Mouse (Mus musculus) v-Abl transformed pro-B cells (cell line): ENCODE measurements around the gene Vps13a.

Source experiments
- in situ Hi-C, 2 experiments: fragments of 400-800 bp; cut with MboI; formaldehyde crosslinking; loops; one replicate each; pipeline ENCODE4 v1.15.1; 2025; ENCODE audit not compliant: unreplicated experiment in 2 of 2

Vps13a gene

DNA sequence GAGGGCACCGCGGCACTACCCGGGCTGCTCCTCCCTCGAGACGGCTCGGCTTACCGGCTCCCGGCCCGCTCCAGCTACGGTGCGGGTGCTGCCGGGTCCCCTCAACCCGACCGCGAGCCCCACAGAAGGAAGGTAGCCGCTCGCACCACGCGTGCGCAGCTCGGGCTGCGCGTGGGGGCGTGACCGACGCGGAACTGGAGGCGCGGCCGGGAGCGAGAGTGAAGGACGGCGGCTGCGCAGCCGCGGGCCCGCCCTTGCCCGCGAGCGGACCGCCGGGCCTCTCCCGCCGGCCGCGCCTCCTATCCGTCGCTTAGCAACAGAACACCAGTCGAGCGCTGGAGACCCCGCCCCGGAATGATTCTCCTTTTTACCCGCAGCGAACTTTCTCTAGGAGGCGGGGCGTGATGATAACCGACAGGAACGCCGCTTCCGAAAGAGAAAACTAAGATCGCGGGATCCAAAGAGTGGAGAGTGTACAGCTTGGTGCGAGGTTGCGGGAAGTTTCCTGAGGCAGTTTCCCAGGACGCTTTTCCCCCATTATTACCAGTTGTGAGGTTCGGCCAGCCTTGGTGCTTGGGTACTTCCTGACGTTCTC, at the start of gene Vps13a:
Gene Vps13a, minus strand, starts transcription at position 144 of the 595 bp plus-strand sequence.
- in situ Hi-C loops: loop anchor here (10.0 to 25.0 kb wide), 7 partner anchors 196 to 1906 kb away; partner anchors contain the start of gene Rfk (in 2 of the 2)

- in situ Hi-C loops: no loop called here
Measured at GRCm38 (mm10) chr19:16827657-16828056, 46.9 kb upstream of the Vps13a start.

GRCm38 (mm10) chr19:16825228-16825627, 44.5 kb upstream of the Vps13a start:
- in situ Hi-C loops: no loop called here

DNA sequence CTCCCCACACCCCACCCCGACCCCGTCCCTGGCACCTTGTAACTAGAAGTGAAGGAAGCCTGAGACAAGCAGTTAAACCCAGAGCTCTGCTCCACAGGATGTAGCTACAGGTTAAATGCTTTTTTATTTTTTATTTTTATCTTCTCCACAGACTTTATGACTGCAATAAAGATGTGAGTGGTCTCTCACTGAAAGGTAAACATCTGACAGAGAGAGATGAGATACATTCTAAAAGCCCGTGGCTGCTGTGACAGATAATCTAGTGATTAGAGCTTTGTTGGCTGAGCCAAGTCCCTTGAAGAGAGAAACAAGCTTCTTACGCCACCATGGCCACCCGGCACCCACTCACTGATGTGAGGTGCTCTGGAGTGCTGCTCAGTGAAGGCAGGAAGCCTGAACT, 34.1 kb upstream of the Vps13a start:
- in situ Hi-C loops: loop anchor here (25.0 kb wide), 2 partner anchors 172 to 1722 kb away; no protein-coding TSS in a partner anchor

GRCm38 (mm10) chr19:16813306-16813705, 32.6 kb upstream of the Vps13a start:
- in situ Hi-C loops: loop anchor here (25.0 kb wide), 2 partner anchors 174 to 1724 kb away; no protein-coding TSS in a partner anchor

- in situ Hi-C loops: loop anchor here (25.0 kb wide), 2 partner anchors 175 to 1725 kb away; no protein-coding TSS in a partner anchor
Measured at GRCm38 (mm10) chr19:16812072-16812608, 31.4 kb upstream of the Vps13a start.

DNA sequence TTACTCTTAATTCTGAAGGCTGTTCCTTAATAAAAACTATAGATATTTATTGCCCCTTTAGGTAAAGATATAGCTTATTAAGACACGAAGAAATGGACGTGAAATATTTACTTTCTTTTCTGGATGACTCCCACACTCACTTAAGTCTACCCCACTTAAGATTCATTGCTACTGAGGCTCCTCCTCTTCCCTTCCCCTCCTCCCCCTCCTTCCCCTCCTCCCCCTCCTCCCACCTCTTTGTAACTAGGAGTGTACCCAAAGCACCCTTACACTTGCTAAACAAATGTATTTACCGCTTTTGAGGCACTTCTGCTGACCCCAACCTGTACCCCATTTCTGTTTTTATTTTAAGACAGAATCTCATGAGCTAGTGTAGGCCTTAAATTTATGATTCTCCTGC, 24.4 kb upstream of the Vps13a start:
- in situ Hi-C loops: loop anchor here (25.0 kb wide), 2 partner anchors 182 to 1732 kb away; no protein-coding TSS in a partner anchor

- in situ Hi-C loops: loop anchor here (5.0 to 25.0 kb wide), 3 partner anchors 183 to 1733 kb away; no protein-coding TSS in a partner anchor
Measured at GRCm38 (mm10) chr19:16804578-16804977, 23.8 kb upstream of the Vps13a start.

- in situ Hi-C loops: loop anchor here (5.0 to 25.0 kb wide), 3 partner anchors 185 to 1735 kb away; no protein-coding TSS in a partner anchor
Measured at GRCm38 (mm10) chr19:16802707-16803106, 22.0 kb upstream of the Vps13a start.

GRCm38 (mm10) chr19:16802123-16802522, 21.4 kb upstream of the Vps13a start:
- in situ Hi-C loops: loop anchor here (5.0 to 25.0 kb wide), 3 partner anchors 185 to 1735 kb away; no protein-coding TSS in a partner anchor

GRCm38 (mm10) chr19:16797923-16798322, 17.2 kb upstream of the Vps13a start:
- in situ Hi-C loops: loop anchor here (25.0 kb wide), 2 partner anchors 589 to 1889 kb away; partner anchors contain the start of gene Rfk (in 1 of the 2)

DNA sequence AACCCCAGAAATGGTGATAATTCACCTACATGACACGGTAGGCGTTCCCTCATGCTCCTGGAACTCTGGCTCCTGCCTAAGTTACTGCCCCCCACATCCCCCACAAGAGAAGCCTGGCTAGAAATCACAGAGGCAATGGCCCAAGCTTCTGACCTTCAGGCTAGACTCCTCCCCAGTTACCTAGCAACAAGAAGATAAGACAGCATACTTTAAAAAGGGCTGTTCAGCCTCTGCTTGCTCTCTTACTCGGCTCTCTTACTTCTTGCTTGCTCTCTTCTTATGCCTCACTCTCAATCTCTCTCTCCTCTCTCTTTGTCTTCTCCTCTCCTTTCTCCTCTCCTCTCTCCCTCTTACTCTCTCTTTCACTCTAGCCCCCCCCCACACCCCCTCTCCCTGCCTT, 13.8 kb upstream of the Vps13a start:
- in situ Hi-C loops: loop anchor here (25.0 kb wide), 2 partner anchors 593 to 1893 kb away; partner anchors contain the start of gene Rfk (in 1 of the 2)

DNA sequence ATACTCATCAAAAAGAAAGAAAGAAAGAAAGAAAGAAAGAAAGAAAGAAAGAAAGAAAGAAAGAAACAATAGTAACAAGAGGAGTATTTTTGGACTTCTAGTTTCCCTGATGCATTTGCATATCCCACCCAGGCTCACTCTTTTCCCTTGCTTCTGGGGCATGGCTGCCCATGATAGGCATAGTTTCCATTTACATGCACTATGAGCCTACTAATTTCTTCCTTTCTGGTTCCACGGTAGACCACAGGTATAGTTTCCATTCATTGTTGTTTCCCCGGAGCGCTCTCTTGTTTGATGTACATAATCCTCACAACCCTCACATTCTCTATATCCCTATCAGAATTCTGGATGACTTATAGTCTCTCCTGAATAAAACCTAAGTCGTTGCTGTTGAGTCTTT, 9.2 kb upstream of the Vps13a start:
- in situ Hi-C loops: loop anchor here (5.0 to 25.0 kb wide), 11 partner anchors 203 to 1897 kb away; partner anchors contain the start of gene Rfk (in 2 of the 2)

- in situ Hi-C loops: loop anchor here (5.0 to 25.0 kb wide), 11 partner anchors 198 to 1902 kb away; partner anchors contain the start of gene Rfk (in 2 of the 2)
Measured at GRCm38 (mm10) chr19:16784879-16785278, 4.1 kb upstream of the Vps13a start.

GRCm38 (mm10) chr19:16781406-16782019, 780 bp upstream of the Vps13a start:
- in situ Hi-C loops: loop anchor here (10.0 to 25.0 kb wide), 7 partner anchors 197 to 1906 kb away; partner anchors contain the start of gene Rfk (in 2 of the 2)

DNA sequence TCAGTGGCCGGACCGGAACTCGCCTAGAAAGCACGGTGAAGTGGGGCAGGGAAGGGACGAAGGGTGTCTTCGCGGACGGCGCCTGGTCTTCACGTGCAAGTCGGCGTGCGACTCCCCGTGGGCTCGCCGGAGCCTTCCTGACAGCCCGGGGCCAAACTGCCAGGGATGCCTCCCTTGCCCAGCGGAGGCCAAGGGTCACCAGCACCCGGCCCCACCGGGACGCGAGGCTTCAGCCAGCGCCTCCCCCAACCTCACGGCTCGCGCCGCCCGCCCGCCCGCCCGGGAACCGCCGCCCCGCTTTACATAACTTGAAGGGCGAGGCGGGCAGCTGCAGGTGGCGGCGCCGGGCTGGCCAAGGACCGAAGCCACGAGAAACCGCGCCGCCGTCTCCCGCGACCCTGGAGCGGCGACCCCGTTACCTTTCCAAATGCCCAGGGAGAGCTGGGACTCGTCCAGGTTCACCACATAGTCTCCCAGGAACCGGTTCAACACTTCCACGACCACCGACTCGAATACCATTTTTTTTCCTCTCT, 416 bp downstream of the Vps13a start:
- in situ Hi-C loops: loop anchor here (10.0 to 25.0 kb wide), 7 partner anchors 196 to 1907 kb away; partner anchors contain the start of gene Rfk (in 2 of the 2)

DNA sequence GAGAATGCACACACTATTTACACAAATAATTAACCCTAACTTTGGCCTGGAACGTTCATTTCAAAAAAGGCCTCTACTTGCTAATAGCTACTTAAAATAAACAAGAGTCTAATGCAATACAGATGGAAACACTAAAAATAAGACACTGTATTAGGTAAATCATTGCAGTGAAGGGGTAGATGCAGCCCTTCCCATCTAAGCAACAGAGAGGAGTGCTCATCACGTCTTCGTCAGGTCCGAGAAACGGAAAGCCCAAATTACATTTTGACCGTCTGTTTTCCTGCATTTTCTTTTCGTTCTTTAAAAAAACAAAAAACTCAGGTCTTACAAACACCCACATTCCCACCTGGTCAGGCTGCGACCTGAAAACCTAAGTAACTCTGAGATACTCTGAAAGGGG, 947 bp downstream of the Vps13a start:
- in situ Hi-C loops: loop anchor here (10.0 to 25.0 kb wide), 8 partner anchors 195 to 1908 kb away; partner anchors contain the start of gene Rfk (in 2 of the 2)

- in situ Hi-C loops: loop anchor here (10.0 to 25.0 kb wide), 3 partner anchors 556 to 1908 kb away; partner anchors contain the start of gene Rfk (in 1 of the 2)
Measured at GRCm38 (mm10) chr19:16779281-16779680, 1.5 kb downstream of the Vps13a start.

DNA sequence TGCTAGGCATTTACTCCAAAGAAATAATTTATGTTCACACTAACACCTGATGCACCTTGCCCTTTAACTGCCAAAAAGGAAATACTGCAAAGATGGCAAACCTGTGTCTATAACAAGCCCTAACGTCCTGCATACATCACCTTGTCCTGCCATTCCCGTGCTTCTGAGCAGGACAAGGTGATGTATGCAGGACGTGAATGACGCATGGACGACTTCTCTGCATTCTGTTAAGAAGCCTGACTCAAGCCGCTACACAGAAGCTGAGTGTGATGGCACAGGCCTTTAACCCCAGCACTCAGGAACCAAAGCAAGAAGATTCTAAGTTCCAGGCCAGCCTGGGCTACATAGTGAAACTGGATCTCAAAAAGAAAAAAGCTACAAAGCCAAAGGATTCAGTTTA, 2.2 kb downstream of the Vps13a start:
- in situ Hi-C loops: loop anchor here (10.0 to 25.0 kb wide), 3 partner anchors 556 to 1909 kb away; partner anchors contain the start of gene Rfk (in 1 of the 2)

DNA sequence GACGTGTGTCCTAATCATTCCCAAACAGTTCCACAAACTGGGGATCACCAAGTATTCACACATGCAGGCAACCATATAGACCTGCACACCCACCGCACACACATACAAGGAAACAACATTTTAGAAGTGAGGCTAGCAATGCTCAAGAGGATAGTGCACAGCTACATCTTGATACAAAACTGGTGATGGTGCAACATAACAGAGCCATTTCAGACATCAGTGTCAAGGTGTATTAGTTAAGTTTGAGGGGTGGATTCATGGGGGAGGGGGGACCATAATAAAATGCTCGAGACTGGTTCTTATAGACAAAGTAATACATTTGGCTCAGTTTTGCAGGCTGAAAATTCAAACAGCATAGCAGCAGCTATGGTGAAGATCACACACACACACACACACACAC, 2.8 kb downstream of the Vps13a start:
- in situ Hi-C loops: loop anchor here (10.0 to 25.0 kb wide), 3 partner anchors 557 to 1909 kb away; partner anchors contain the start of gene Rfk (in 1 of the 2)
